Mouse (Mus musculus) cerebellum, postnatal 4 days (tissue): ENCODE results near the gene Hax1.

Source experiments
- DNase-seq, 2 experiments: peaks; one replicate each; pipeline ENCODE4 v3.0.0; 2022; ENCODE audit warnings: low spot score in 2 of 2, mixed read lengths in 1 of 2

The Hax1 gene

DNA sequence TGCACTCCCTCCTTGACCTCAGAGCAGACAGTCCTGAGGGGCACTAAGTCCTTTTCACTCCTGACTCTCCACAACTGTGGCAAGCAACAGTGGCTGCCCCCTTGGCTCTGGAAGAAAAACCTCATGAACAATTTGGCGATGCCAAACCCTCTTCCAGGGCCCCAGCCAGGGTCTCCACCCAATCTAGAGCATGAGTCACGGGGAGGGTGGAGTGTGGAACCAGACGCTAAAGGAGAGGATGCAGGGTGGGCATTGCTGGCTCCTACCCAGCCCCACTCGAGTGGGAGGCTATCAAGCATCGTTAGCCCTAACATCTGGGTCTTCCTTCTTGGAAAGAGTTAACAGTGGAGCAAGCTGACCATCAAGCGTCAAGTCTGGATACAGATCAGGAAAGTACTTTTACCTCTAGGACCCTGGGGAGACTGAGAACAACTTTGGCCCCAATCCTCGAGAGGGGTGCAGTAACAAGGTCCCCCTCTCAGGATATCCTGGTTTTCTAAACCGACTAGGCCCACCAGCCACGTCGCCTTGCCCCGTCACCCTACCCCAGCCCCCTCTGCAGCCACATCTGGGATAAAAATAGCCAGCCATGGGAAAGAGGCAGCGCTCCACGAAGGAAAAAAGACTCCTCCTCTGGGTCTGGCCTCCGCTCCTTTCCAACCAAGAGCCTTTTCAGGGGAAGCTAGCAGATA lies 36.4 kb downstream of the Hax1 start:
- no peak for DNase-seq

DNA sequence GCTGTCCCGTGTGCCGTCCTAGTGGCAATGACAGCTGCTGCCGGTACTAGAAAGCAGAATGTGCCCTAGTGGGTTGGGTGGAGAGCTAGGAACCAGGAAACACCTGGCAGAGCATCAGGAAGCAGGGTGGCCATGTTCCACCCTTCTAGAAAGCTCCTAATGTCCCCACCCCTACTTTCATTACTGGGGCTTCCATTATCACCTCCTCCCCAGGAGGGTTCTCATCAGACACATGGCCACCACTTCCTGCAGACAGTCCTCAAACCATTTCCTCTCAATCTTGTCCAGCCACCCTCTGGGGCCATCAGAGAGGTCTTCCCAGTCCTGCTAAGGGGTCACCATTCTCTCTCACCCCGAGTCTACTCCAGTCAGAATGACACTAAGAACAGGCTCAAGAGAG lies 37.1 kb downstream of the Hax1 start:
- no peak for DNase-seq

DNA sequence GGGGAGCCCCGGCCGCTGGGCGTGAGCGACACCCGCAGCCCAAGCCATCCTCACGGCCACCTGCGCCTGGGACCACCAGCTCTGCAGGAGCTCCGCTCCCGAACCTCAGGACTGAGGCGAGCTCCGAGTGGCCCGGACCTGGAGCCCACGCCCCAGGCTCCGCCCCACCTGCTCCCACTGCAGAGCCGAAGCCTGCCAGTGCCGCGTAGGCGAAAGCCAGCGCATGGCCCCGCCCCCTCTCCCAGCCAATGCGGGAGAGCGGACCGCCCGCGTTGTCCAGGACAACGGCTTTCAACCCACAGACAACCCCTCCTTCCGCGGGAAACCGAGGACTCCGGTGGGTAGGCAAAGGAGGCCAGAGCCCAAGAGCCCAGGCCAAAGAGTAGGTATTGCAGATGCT lies 38.1 kb downstream of the Hax1 start:
- DNase-seq: peak; percentile 73 to 91

DNA sequence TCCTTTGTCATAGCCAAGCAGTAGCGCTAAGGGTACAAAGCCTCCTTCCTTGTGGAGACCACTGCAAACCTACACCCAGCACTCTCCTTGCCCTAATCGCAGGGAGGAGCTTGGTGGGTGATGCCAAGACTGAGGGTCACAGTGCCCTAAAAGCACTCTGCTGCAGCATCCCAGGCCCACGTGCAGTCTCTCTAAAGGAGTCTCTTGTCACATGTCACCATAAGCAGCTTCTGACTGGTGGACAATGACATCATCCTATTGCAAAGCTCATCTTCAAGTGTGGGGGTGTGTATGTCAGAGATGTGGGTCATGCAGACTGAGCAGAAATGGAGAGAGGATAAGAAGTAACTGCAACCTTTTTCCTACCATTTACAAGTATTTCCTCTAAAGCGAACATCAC lies 39.1 kb downstream of the Hax1 start:
- no peak for DNase-seq

DNA sequence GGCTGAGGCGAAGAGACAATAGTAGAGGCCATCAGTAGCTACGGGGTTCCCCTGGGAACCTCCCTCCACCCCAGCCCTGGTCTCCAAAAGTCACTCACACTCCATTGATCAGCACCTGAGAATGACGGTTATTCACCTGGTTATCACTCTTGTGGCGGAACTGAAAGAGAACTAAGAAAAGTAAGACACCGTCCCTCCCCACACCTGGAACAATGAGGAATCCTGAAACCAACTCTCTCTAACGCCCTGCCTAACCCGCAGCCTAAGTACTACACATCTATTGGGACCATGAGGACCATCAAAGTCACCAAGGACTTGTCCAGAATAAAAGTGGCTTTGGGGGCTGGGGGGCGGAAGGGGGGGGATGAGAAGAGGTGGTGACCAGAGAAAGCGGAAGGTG lies 40.7 kb downstream of the Hax1 start:
- no peak for DNase-seq

DNA sequence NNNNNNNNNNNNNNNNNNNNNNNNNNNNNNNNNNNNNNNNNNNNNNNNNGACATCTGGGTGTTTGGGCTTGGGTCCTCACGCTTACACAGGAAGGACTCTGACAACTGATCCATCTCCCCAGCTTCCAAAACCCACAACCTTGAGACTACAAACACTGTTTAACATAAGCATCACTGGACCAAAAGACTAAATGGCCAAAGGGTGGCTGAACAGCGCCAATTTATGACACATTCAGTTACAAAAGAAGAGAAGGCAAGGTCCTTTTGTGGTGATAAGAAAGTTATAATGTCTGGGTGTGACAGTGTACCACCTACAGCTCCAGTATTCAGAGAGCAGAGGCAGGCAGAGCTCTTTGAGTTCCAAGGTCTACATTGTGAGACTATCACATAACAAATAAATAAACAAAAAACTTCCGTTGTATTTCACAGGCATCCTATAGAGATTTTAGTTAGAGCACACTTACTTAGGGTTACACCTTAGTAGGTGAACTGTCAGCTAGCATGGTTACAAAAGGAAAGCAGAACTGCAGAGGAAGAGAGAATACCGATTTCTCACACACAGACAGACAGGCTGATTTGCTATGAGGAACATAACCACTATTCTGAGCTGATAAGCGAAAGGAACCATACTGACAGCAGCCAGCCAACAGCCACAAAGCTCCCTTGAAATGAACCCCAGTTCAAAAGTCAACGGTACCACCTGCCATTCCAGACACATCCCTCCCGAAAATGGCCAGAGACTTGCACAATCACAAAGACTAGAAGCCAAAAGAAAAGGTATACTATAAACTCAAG lies 42.2 kb downstream of the Hax1 start:
- no peak for DNase-seq

DNA sequence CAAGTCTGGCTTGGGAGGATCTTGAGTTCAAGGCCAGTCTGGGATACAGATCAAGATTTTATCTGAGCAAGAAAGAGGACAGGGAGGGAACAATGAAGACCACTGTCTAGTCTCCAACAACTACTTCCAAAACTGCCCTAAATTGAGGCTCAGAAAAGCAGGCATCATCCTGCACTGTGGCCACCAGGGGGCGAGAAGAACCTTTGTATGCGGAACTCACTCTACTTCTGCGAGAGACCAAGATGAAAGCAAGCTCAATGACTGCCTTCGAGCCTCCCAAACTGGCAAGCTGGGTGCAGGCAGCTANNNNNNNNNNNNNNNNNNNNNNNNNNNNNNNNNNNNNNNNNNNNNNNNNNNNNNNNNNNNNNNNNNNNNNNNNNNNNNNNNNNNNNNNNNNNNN lies 45.2 kb downstream of the Hax1 start:
- DNase-seq: peak; percentile 58 to 71

DNA sequence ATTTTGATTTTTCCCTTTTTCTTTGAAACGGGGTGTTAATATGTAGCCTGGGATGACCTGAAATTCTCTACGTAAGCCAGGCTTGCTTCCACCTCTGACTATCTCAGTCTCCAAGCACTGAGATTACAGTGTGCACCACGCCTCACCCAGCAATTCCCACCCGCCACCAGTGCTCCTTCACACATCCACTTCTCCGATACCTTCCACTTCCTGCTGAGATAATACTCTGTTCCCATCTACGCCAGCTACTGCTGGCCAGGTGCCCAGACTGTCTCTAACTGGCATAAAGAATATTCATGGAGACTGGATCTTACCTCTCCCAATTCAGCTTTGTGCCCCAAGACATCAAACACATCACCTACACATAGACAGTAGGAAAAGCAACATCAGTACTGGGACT lies 49.9 kb downstream of the Hax1 start:
- DNase-seq: no peak

DNA sequence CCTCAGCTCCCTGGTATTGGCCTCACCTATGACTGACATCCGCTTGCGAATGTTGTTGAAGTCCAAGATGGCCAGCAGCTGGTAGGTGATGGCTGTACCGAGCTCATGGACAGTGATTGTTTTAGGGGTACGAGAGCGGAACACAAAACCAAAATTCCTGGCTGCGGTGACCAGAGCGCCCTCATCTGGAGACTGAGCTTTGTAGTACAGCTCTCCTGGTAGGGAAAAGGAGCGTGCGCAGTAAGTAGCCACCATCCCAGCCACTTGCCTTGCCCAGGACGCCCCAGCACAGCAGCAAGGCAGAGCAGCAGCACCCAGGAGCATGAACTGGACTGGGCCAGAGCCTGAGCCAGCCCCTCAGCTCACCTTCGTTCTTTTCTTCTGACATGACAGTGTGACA lies 50.6 kb downstream of the Hax1 start:
- no peak for DNase-seq
